Mouse (Mus musculus): ENCODE measurements around the gene Golph3.

- no peak for TF ChIP-seq TAL1 (IDR thresholded peaks at IDR 0.05; ENCODE audit: low read length)
- TF ChIP-seq POLR2A (IDR thresholded peaks at IDR 0.05; ENCODE audit: control insufficient read depth in 1 of 2, insufficient read depth in 1 of 2, low read depth in 1 of 2, low read length in 2 of 2, poor library complexity in 1 of 2), result no peak
- TF ChIP-seq MAFK (IDR thresholded peaks at IDR 0.05; ENCODE audit: borderline replicate concordance, low read depth, low read length), result no peak
- no peak for TF ChIP-seq ELF1 (IDR thresholded peaks at IDR 0.05; ENCODE audit: low read depth, low read length)
- peak; percentile 46 to 56 (median 47); a peak in 5 of 6 replicates for TF ChIP-seq CTCF (IDR thresholded peaks at IDR 0.05 in 2 of 3, conservative IDR thresholded peaks at IDR 0.05 in 1 of 3; ENCODE audit: control insufficient read depth in 1 of 3, insufficient read depth in 1 of 3, low read depth in 2 of 3, low read length in 3 of 3, poor library complexity in 1 of 3, severe bottlenecking in 1 of 3)
- TF ChIP-seq SIN3A (IDR thresholded peaks at IDR 0.05; ENCODE audit: low read length), result no peak
Measured at GRCm38 (mm10) chr15:12354281-12354810, 33.1 kb downstream of the Golph3 start.

Data from MEL (cell line).